Mouse (Mus musculus) Patski (cell line): Measurements from ENCODE around the gene Glipr1l1. TPM values are rescaled to one million over a fixed set of nuclear protein-coding genes. Genes with fewer than 3 reads are reported as not detected.
"Not testable (repeated sequence)": the region's sequence is repeated elsewhere in the genome, so short reads cannot be mapped to it uniquely, and the experiment has no call there.

ENCODE experiments used
- ATAC-seq: fragments of 100-300 bp; one replicate; pipeline ENCODE4 v1.8.0; 2021
- CTCF ChIA-PET: fragments of 350-600 bp; sonication (Branson Sonifier 250); formaldehyde crosslinking; loops from one replicate; lab custom pipeline; 2022; ENCODE audit warnings: inconsistent platforms; lab: Charles Lee
- POLR2A ChIA-PET: fragments of 350-600 bp; sonication (Branson Sonifier 250); formaldehyde crosslinking; loops from one replicate; lab custom pipeline; 2022; ENCODE audit warnings: antibody characterized with exemption, inconsistent platforms; lab: Charles Lee
- DNase-seq: peaks from one replicate; pipeline ENCODE4 v3.0.0-alpha.2; 2011; ENCODE audit warnings: low read depth, low spot score
- H3K27me3 ChIP-seq: fragments of 371-371 bp; one replicate; pipeline ENCODE4 v1.5.1; 2021
- CTCF ChIP-seq: fragments of 100-300 bp; IDR thresholded peaks from one replicate; pipeline ENCODE4 v1.5.1; 2021
- in situ Hi-C: fragments of 300-500 bp; cut with MboI; formaldehyde crosslinking; loops from 3 replicates; pipeline ENCODE4 v1.11.1; 2018; ENCODE audit warnings: low pct_unique_long_range_greater_than_20kb, mixed read lengths
- polyA plus RNA-seq: library from polyadenylated mRNA; unstranded; gene quantifications from one replicate; pipeline ENCODE4 v1.2.3, GENCODE M21; 2021

Glipr1l1 gene
- not detected for polyA plus RNA-seq

DNA sequence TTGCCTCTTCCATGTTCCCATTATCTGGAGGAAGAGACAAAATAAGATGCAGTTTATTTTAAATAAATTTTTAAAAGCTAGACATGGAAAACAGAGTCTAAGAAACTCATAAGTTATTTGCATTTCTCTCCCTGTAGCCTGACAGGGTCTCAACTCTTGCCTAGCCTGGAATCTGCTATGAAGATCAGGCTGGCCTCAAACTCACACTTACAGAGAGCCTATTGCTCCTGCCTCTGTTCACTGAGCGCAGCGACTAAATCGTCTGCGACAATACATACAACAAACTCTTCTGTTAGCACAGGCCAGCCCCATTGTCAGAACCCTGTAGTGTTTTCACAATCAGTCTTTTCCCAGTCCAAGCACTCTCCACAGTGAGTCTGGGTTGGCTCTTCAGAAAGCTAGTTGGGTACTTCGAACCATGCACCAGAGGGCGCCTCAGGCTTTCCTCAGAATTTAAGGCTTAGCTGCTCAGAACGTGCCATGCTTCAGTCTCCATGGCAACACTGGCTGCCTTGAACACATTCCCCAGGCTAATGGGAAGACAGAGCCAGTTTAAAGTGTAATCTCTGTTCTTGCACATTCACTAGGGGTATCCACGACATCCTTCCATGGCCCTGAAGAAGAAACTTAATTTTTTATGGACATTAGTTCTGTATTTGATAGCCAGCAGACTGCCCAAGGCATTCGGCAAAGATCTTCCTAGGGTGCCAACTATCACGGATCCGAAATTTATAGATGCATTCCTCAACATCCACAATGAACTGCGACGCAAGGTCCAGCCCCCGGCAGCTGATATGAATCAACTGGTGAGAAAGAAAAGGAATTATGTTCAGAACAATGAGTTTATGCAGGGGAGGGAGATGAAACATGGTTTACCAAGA, at the start of gene Glipr1l1:
Gene Glipr1l1, plus strand, starts transcription at position 488 of the 881 bp plus-strand sequence.
- TF ChIP-seq CTCF: peak; percentile 61

GRCm38 (mm10) chr10:112023585-112023984, 36.4 kb upstream of the Glipr1l1 start:
- DNase-seq: no peak
- H3K27me3 ChIP-seq: peaks cover 5% of the 10 kb centered on the region
- ATAC-seq: no peak
- in situ Hi-C loops: no loop called here
- POLR2A ChIA-PET: no interaction called here
- CTCF ChIA-PET: no interaction called here
- no peak for TF ChIP-seq CTCF

More for the DNA sequence above, at the start of gene Glipr1l1:
- POLR2A ChIA-PET: no interaction called here
- CTCF ChIA-PET: no interaction called here
- H3K27me3 ChIP-seq: no peaks in the 10 kb centered on the region
- no peak for DNase-seq
- in situ Hi-C loops: no loop called here
- peak; percentile 83 for ATAC-seq

- in situ Hi-C loops, POLR2A ChIA-PET, DNase-seq, ATAC-seq, CTCF ChIA-PET, H3K27me3 ChIP-seq: not testable (repeated sequence)
Observed at GRCm38 (mm10) chr10:112028689-112029088, 31.3 kb upstream of the Glipr1l1 start.

DNA sequence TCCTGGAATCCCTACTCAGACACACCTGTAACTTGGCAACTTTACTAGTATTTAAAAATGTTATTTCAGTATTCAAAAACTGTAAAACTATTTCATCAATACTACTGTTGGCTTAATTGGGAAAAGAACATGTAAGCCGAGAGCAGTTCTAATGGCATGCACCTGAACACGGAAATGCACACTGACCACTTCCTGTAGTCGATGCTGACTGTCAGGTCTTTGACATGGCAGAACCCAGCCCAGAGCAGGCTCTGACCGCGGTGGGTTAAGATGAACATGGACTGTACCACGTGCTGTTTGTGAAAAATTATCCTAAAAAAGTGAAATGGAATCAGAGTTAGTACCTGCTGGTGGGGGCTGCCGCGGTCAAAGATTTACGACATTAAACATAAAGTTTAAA, 16.5 kb upstream of the Glipr1l1 start:
- CTCF ChIA-PET, DNase-seq, POLR2A ChIA-PET, in situ Hi-C loops, H3K27me3 ChIP-seq, ATAC-seq: not testable (repeated sequence)

DNA sequence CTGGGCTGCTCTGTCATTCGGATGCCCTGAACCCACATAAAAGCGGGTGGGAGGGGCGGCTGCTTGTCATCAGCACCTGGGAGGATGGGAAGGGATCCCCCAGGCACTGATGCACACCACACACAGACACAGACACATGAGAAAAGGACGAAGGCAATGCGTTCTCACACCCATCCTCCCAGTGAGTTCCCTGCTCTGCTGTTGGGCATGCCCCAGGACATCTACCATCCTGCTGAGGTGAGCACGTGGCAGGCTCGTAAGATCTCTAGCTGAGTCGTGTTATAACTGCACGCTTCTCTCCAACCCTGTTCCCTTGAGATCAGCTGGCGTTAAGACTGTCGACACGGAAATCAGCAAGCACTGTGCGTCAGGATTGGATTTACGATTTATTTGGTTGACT, 15.7 kb upstream of the Glipr1l1 start:
- POLR2A ChIA-PET, H3K27me3 ChIP-seq, CTCF ChIA-PET, in situ Hi-C loops, ATAC-seq, DNase-seq: not testable (repeated sequence)

DNA sequence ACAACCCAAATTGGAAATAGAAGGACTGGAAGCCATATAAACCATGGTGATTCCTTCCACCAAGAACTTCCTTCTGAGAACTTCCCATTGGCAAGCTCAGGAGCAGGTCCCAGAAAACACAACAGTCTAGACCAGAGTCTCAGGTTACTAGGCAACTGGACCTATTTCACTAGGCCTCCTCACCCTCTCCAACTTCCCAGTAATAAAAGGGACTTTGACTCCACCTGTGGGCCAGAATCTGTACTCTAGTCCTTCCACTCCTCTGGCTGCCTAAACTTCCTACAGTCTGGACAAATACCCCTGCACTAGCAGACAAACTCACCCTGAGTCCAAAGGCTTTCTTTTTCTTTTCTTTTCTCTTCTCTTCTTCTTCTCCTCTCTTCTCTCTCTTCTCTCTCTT, 8.8 kb upstream of the Glipr1l1 start:
- no peak for ATAC-seq
- ChIA-PET CTCF (no interaction called here), POLR2A (no interaction called here)
- in situ Hi-C loops: loop anchor here (5.0 kb wide), 1 partner anchor 111 kb away; the partner anchor contains the start of genes Caps2 and Glipr1l3
- H3K27me3 ChIP-seq: no peaks in the 10 kb centered on the region
- DNase-seq: no peak
- peak; percentile 12 for TF ChIP-seq CTCF

DNA sequence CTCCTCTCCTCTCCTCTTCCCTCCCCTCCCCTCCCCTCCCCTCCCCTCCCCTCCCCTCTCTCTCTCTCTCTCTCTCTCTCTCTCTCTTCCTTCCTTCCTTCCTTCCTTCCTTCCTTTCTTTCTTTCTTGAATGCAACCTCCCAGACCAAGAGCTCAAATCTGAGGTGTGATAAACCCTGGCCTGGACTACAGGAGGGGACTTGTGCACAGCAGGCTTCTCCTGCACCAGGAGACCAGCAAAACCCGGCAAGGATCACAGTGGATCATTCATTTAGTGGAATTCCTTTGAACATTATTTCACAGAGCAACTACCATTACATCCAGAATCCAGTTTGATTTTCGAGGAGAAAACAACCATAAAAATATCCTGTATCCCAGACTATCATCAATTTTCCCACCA, 8.0 kb upstream of the Glipr1l1 start:
- POLR2A ChIA-PET, H3K27me3 ChIP-seq, ATAC-seq, DNase-seq, CTCF ChIA-PET: not testable (repeated sequence)
- in situ Hi-C loops: loop anchor here (5.0 kb wide), 1 partner anchor 110 kb away; the partner anchor contains the start of genes Caps2 and Glipr1l3

DNA sequence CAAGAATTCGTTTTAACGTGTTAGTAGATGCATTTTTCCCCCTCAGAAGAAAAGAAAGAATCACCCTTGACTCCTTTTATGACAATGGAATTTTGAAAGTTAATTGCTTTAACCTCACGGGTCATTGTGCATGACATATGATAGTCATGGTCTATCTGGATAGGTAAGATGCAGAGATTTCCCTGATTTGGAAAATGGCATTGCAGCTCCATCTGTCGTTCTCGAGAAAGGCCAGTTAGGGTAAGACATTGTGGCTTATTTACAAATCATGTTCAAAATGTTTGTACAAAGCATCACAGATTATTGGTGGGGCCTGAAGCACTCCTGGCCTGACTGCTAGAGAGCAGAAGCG, 570 bp downstream of the Glipr1l1 start:
- DNase-seq, POLR2A ChIA-PET, in situ Hi-C loops, H3K27me3 ChIP-seq, CTCF ChIA-PET, ATAC-seq: not testable (repeated sequence)

- in situ Hi-C loops: no loop called here
- H3K27me3 ChIP-seq: peaks cover 20% of the 10 kb centered on the region
- no peak for DNase-seq
- CTCF ChIA-PET: no interaction called here
- no peak for ATAC-seq
- no peak for TF ChIP-seq CTCF
- POLR2A ChIA-PET: no interaction called here
Observed at GRCm38 (mm10) chr10:112080044-112080443, 20.1 kb downstream of the Glipr1l1 start.

DNA sequence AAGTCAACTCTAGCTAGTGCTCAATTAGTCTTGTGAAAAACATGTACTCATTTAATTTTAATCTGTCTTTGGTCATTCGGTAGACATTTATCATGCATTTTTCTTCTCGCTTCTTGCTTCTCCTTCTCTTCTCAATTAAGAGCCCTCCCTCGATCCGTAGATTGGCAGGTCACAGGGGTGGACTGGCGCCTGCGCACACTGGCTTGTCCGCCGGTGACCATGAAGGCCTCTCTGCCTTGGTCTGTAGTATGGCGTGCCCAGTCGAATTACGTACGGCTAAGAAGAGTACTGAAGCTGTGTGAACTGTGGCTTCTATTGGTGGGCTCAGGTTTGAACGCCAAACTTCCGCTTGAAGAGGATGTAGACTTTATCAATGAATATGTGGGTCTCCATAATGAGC, 23.2 kb downstream of the Glipr1l1 start, which contains the start of gene Glipr1l2:
Gene Glipr1l2, plus strand, starts transcription at position 198 of the 400 bp plus-strand sequence.
- ATAC-seq: no peak
- ChIA-PET POLR2A (no interaction called here), CTCF (no interaction called here)
- in situ Hi-C loops: no loop called here
- DNase-seq: no peak
- no peak for TF ChIP-seq CTCF
- peaks cover 20% of the 10 kb centered on the region for H3K27me3 ChIP-seq

DNA sequence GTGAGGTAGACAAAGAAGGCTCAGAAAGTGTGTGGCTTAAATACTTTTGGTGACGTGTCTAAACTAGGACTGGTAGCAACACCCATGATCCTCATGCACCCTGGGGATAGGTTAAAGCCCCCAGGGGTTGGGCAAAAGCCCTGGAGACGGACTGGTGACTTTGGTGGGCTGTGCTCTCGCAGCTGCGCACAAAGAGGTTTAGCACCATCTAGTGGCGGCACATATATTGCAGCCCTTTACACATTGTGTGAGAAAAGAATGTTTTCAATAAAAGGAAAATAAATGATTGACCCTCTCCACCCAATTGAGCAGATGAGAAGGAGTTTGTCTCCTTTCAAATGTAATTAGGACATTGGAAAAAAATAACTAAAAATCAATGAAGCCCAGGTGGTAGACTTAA, 45.8 kb downstream of the Glipr1l1 start:
- DNase-seq: peak; percentile 0
- peak; percentile 76 for TF ChIP-seq CTCF
- ATAC-seq, in situ Hi-C loops, POLR2A ChIA-PET: not testable (repeated sequence)
- H3K27me3 ChIP-seq: peaks cover 13% of the 10 kb centered on the region
- CTCF ChIA-PET: interaction anchor here (0.7 to 1.4 kb wide), 3 partner anchors 12 to 123 kb away, joined by 3 to 7 read pairs (median 5); no protein-coding TSS in a partner anchor
